Mouse (Mus musculus): ENCODE measurements around the gene Mrpl14. TPM values are rescaled to one million over a fixed set of nuclear protein-coding genes. Genes with fewer than 3 reads are reported as not detected.

Gene Mrpl14
- polyA plus RNA-seq, 1 experiment from 2014 or later = 169 TPM

DNA sequence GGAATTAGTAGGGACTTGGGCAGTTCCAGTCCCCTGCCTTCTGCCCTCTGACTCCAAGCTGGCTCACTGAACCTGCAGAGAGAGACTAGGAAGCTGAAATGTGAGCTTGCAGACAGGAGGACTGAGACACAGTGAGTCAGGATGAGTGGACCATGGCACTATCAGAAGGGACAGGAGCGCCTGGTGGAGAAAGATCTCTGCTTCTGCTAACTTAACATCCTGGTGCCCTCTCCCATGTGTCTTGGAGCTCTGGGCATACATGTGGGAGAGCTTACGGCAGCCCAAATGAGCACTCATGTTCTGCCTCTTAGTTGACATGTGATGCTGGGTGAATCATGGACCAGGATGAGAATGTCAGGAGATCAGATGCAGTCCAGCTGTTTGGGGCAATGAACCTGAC, 59.5 kb downstream of the Mrpl14 start:
- Histone ChIP-seq H3K27me3 (no peaks in the 10 kb centered on the region), H3K9ac (no peak overlapping the region), H3K36me3 (no peaks in the 10 kb centered on the region), H3K4me1 (peaks cover 9% of the 10 kb centered on the region), H3K4me3 (no peak overlapping the region), H3K9me3 (no peaks in the 10 kb centered on the region), H3K27ac (no peak overlapping the region), H3K4me2 (no peak overlapping the region)
- ATAC-seq (ENCODE audit: borderline replicate concordance, extremely low read depth, low FRiP score, low TSS enrichment) = no peak
- WGBS = 86% methylated on average over 2 of the region's 2 CpGs

GRCm38 (mm10) chr17:45746755-45747154, 60.6 kb downstream of the Mrpl14 start:
- WGBS = 48% methylated on average over 12 of the region's 12 CpGs
- Histone ChIP-seq H3K4me3 (no peak overlapping the region), H3K9ac (no peak overlapping the region), H3K4me2 (no peak overlapping the region), H3K27me3 (no peaks in the 10 kb centered on the region), H3K27ac (no peak overlapping the region), H3K9me3 (no peaks in the 10 kb centered on the region), H3K4me1 (peaks cover 9% of the 10 kb centered on the region), H3K36me3 (no peaks in the 10 kb centered on the region)
- ATAC-seq (ENCODE audit: borderline replicate concordance, extremely low read depth, low FRiP score, low TSS enrichment) = no peak

- WGBS = 87% methylated on average over 4 of the region's 4 CpGs
- Histone ChIP-seq H3K36me3 (no peaks in the 10 kb centered on the region), H3K4me1 (peaks cover 9% of the 10 kb centered on the region), H3K4me2 (no peak overlapping the region), H3K9me3 (no peaks in the 10 kb centered on the region), H3K4me3 (no peak overlapping the region), H3K9ac (no peak overlapping the region), H3K27me3 (no peaks in the 10 kb centered on the region), H3K27ac (no peak overlapping the region)
- ATAC-seq (ENCODE audit: borderline replicate concordance, extremely low read depth, low FRiP score, low TSS enrichment) = no peak
Measured at GRCm38 (mm10) chr17:45747293-45747692, 61.2 kb downstream of the Mrpl14 start.

Other genes with a start within 250 kb of the Mrpl14 start
- 0.48 and 0.52 TPM in 2 replicates for gene Spats1, start 210.9 kb upstream of the Mrpl14 start, polyA plus RNA-seq (2015; fragmentation: Nextera tagmentation; extraction: Ambion mirVana)
- gene Aars2, start 179.5 kb upstream of the Mrpl14 start, polyA plus RNA-seq (2015; fragmentation: Nextera tagmentation; extraction: Ambion mirVana) = 20.6 and 21.0 TPM in 2 replicates
- gene Tcte1, start 162.9 kb upstream of the Mrpl14 start, polyA plus RNA-seq (2015; fragmentation: Nextera tagmentation; extraction: Ambion mirVana) = 0.82 and 0.94 TPM in 2 replicates
- 1.7 and 2.0 TPM in 2 replicates for gene Tmem151b, start 136.6 kb upstream of the Mrpl14 start, polyA plus RNA-seq (2015; fragmentation: Nextera tagmentation; extraction: Ambion mirVana)
- 3.0 and 5.0 TPM in 2 replicates for gene Nfkbie, start 130.6 kb upstream of the Mrpl14 start, polyA plus RNA-seq (2015; fragmentation: Nextera tagmentation; extraction: Ambion mirVana)
- gene Slc35b2, start 122.4 kb upstream of the Mrpl14 start, polyA plus RNA-seq (2015; fragmentation: Nextera tagmentation; extraction: Ambion mirVana) = 137 and 141 TPM in 2 replicates
- 1,572 and 1,619 TPM in 2 replicates for gene Hsp90ab1, start 113.1 kb upstream of the Mrpl14 start, polyA plus RNA-seq (2015; fragmentation: Nextera tagmentation; extraction: Ambion mirVana)
- gene Slc29a1, start 86.7 kb upstream of the Mrpl14 start, polyA plus RNA-seq (2015; fragmentation: Nextera tagmentation; extraction: Ambion mirVana) = 92.1 and 103 TPM in 2 replicates
- 0.36 and 0.41 TPM in 2 replicates for gene Mymx, start 84.2 kb upstream of the Mrpl14 start, polyA plus RNA-seq (2015; fragmentation: Nextera tagmentation; extraction: Ambion mirVana)
- gene Capn11, start 27.0 kb upstream of the Mrpl14 start, polyA plus RNA-seq (2015; fragmentation: Nextera tagmentation; extraction: Ambion mirVana) = 0.31 and 0.41 TPM in 2 replicates
- gene Tmem63b, start 583 bp downstream of the Mrpl14 start, polyA plus RNA-seq (2015; fragmentation: Nextera tagmentation; extraction: Ambion mirVana) = 41.3 and 48.0 TPM in 2 replicates
- gene 1600014C23Rik, start 47.5 kb downstream of the Mrpl14 start, polyA plus RNA-seq (2015; fragmentation: Nextera tagmentation; extraction: Ambion mirVana) = not detected in 2 replicates